Mouse (Mus musculus) ZHBTc4 (cell line): Measurements from ENCODE around the gene Grk4.
"Not testable (repeated sequence)": the region's sequence is repeated elsewhere in the genome, so short reads cannot be mapped to it uniquely, and the experiment has no call there.

Source experiments
- DNase-seq: peaks from one replicate; pipeline ENCODE4 v3.0.0-alpha.2; 2011; ENCODE audit warnings: low read depth, low spot score

Gene Grk4

DNA sequence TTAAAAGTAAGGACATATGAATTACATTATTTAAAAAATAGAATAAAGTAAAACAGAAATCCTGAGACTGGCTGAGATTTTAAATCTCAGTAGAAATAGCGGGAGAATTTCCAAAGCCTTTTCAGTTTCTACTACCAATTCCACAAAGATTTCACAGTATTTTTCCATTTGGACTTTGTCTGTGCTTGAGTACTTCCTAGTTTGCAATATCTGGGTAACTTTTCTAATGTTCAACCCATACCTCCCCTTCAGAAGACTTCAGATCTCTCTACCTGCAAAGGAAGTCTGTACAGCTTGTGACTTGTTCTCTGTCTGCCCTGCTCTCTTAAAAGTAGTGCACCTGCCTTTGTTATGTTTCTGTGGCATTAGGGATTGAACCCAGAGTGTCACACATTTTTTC lies 48.3 kb downstream of the Grk4 start:
- DNase-seq, result no peak

DNA sequence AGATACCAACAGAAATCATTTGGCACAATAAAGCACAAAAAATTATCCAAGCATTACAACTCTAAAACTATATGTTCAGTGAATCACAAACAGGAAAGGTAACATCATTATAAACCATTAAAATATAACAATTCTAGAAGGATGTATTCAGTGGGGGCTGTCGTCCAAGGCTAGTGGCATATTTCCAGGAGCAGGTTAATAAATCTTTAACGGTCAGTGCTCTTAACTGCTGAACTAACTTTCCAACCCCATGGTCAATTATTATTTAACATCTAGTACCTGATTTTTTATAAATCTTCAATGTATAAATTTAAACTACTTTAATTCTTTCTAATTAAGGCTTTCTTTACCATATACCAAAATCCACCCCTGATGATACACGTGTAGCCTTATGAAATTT lies 54.2 kb downstream of the Grk4 start:
- DNase-seq, result not testable (repeated sequence)

DNA sequence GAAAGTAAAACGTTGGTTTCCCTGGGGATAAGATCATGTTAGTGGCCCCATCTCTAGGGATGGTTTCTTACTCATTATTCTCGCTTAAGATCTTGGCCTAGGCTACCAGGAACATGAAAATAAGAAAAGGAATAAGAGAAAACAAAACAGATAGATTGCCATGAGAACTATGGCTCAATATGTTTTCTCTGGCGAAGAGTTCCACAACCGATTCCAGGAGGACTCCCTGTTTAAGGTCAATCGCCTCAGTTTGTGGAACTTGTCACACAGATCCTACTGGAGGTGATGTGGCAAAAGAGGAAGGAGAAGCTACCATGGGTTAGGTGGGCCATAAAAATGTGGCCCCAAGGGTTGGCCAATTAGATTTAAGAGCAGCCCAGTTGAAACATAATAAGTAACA lies 54.6 kb downstream of the Grk4 start:
- DNase-seq, result no peak

DNA sequence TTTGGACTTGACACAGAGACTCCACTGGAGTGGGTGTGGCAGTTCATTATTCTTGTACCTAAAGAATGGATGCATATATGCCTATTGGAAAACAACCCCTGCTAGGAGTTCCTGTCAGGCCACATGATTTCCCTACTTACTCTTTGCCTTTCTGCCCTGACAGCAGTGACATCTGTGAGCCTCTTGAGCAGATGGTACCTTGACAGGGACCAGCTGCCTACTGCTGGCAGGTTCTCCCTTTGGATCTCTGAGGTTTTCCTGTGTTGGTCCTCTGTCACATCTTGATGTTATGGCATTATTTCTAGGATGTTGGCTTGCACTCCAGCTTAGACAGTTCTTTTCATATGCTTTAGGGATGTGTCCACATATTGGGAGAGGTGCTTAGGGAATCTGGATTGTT lies 69.0 kb downstream of the Grk4 start:
- no peak for DNase-seq

DNA sequence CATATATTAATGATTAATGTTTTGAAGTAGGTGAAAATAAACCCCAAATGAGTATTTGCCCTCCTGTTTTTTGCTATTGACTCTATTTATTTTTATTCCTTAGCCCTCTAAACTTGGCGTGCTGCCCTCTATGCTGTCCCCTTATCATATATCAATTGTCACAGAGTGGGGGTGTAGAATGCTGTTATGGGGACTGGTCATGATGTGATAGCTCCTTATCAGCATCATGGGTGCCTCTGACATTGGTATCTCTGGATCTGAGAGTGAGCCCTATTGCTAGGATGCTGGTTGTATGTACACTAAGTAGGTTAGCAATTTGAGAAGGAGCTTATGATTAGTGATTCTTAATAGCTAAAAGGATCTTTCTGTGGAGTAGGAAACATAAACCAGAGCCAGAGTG lies 70.1 kb downstream of the Grk4 start:
- DNase-seq, result no peak

DNA sequence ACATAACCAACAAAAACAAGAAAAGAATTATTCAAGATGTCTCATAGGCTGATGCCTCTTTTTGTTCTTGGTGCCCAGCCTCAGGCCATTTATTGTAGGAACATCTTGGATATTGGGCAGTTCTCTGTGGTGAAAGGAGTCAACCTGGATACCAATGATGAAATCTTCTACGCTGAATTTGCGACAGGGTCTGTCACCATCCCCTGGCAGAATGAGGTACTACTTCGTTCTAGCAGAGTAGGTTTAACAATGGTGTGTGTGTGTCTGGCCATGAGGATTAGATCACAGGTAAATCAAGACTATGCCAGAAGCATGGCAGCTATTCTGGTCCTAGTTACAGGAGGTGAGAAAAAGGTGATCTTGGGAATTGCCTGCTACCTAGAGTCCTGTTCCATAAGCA lies 91.3 kb downstream of the Grk4 start:
- peak; percentile 11 for DNase-seq

DNA sequence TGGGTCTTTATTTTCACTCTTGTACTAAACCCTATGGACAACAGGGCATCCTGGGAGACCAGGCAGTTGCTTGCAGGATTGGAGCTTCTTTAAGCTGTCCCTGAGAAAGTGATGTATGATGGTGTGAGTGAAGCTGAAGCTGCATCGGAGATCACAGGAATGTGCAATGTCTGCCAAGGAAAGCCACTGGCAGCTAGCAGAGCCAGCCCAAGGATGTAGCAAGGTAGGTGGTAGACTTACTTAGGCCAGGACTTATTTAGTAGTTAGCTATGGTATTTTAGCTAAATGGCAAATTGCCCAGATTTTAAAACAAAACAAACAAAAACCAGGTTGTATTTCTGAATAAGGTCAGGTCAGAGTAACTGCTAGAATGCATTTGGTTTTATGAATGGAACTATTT lies 98.6 kb downstream of the Grk4 start:
- DNase-seq, result no peak

DNA sequence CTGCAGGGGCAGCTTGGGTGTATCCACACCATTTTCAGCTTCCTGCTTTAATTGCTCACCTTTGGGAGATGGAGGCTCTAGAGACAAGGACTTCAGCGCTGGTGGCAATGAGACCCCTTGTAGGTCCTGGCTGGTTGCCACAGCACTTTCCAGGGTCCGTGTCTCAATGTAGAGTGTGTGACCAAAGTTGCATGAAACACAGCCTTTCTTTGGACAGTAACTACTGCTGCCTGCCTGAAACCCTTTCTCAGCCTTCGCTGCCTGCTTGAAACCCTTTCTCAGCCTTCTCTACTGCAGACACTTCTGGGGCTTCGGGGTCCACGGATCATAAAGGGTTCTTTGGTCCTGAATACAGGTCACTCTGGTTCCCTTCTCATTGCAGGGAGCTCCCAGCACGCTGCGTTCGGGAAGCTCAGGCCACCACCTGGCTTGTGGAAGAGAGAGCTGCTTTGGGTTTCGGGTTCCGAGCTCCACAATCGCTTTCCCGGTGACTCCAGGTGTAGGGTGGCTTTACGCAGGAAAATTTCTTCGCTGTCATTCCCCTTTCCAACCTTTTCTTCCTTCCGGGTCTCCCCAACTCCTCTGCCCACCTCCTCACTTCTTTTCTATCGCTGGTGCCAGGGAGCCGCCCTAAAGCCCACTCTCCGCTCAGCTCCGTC lies 100.8 kb downstream of the Grk4 start:
- no peak for DNase-seq

DNA sequence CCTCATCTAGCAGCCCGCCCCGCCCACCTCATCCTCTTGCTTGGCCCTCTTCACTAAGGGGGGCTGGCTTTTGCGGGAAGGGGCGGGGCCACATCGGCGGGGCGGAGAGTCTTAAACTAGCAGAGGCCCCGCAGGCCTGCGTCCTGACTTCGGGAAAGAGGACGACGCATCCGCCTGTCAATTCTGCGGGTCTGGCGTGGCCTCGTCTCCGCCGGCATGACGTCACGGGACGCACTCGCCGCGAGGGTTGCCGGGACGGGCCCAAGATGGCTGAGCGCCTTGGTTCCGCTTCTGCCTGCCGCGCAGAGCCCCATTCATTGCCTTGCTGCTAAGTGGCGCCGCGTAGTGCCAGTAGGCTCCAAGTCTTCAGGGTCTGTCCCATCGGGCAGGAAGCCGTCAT lies 101.3 kb downstream of the Grk4 start, which contains the start of gene Htt:
Htt (plus strand) TSS at position 232 of the 400 bp plus-strand sequence.
- DNase-seq, result peak; percentile 99

DNA sequence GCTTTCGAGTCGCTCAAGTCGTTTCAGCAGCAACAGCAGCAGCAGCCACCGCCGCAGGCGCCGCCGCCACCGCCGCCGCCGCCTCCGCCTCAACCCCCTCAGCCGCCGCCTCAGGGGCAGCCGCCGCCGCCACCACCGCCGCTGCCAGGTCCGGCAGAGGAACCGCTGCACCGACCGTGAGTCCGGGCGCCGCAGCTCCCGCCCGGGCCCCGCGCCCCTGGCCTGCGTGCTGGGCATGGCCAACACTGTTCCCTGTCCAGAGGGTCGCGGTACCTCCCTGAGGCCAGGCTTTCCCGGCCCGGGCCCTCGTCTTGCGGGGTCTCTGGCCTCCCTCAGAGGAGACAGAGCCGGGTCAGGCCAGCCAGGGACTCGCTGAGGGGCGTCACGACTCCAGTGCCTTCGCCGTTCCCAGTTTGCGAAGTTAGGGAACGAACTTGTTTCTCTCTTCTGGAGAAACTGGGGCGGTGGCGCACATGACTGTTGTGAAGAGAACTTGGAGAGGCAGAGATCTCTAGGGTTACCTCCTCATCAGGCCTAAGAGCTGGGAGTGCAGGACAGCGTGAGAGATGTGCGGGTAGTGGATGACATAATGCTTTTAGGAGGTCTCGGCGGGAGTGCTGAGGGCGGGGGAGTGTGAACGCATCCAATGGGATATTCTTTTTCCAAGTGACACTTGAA lies 101.9 kb downstream of the Grk4 start:
- peak; percentile 73 for DNase-seq

DNA sequence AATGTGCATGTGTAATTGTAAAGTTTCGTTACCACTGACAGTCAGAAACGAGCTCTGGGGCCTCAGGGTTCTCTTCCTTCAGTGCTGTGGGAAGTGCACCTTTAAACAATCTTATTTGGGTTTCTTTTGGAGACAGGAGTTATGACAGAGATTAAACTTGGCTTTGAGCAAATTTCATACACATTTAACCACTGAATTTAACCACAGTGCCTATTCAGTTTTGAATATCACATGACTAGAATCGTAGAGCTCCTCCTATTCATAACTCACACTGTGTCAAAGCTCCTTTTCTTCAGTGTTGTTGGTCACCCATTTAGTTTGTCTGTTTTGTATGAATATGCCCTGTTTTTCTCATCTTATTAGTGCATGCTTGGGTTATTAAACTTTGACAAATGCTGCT lies 111.6 kb downstream of the Grk4 start:
- no peak for DNase-seq

DNA sequence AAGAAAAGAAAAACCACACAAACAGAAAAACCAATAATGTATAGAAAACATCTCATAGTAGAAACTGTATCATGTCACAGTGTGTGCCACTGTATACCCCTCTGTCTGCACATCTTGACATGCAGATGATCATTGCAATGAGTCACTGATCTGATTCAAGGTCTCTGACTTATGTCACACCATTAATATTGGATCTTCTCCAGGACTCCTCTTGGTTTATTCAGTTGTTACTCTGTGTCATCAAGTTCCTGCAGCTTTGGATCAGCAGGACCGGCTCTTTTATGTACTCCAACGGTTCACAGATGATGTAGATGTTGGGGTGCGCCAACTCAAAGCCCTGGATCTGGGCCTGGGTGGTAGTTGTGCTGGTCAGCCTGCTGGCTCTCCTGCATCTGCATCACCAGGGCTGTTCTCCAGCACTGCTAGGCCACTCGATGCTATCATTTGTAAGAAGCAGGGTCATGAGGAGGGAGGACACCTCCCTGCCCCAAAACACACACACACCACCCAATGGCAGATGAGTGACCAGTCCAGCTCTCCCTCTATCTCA lies 112.6 kb downstream of the Grk4 start:
- DNase-seq, result no peak

DNA sequence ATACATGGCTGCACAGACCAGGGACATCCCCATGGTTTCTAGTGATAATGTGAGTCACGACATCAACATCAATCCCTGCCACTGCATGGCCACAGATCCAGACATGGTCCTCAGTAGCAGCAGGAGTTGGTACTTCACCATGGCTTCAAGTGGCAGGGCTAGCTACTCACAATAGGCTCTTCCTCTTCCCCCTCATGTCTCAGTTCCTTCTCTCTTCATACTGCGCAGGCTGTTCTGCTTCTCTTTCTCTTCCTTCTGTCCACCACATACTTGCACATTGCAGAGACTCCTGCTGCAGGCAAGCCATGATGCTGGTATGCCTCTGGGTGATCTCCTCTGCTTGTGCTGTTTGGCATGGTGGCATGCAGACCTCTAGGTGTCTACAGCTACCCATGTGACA lies 113.2 kb downstream of the Grk4 start:
- DNase-seq, result no peak

DNA sequence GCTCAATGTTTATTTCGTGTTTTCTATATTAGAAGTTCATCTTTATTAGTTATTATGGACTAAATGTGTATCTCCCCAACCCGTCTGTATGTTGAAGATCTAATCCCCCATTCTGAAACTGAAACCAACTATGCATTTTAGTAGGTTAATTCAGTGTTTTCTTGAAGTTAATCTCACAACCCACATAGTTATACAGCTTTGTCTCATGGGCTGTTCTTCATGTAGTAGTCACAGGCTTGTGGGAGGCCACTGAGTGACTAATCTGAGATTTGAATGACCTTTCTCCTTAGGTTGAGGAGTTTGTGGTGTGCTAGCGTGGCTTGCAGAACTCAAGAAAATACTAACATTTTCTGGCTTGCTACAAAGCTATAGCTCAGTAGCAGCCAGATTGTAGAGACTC lies 124.8 kb downstream of the Grk4 start:
- DNase-seq, result no peak

DNA sequence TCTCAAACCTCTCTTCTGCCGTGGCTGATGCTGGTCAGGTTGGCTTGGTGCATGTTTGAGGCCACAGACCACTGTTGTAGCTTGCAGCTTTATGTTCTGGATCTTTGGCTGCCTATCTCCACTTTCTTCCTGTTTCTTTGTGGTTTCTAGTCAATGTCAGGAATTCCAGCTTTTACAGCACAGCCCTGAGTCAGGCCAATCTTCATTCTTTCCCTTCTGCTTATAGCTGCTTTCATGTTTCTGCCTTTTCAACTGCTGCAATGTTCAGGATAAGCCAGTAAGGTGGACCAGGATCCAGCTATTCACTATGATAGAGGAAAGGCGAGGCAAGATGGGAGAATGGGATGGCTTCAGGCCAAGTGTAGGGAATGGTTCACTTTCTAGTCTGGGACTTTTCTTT lies 131.0 kb downstream of the Grk4 start:
- no peak for DNase-seq

DNA sequence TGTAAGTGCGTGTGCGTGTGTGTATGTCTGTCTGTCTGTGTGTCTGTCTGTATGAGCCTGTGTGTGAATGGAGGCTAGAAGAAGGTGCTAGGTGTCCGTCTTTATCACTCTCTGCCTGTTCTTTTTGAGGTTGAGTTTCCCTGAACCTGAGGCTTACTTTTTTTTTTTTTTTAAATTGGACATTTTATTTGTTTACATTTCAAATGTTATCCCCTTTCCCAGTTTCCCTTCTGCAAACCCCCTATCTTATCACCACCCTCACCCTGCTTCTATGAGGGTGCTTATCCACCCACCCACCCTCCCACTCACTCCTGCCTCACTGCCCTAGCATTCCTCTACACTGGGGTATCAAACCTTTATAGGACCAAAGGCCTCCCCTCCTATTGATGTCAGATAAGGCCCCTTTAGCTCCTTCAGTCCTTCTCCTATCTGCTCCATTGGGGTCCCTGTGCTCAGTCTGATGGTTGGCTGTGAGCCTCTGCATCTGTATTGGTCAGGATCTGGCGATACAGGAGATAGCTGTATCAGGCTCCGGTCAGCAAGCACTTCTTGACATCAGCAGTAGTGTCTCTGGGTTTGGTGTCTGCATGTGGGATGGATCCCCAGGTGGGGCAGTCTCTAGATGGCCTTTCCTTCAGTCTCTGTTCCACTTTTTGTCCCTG lies 140.2 kb downstream of the Grk4 start:
- DNase-seq, result no peak
